Mouse (Mus musculus) frontal cortex, adult 2 months (tissue): ENCODE results near the gene Syt17. TPM values are rescaled to one million over a fixed set of nuclear protein-coding genes. Genes with fewer than 3 reads are reported as not detected.

Source experiments
- polyA plus RNA-seq: library from polyadenylated mRNA; depleted of rRNA; stranded (reverse); fragments of >200 nt; gene quantifications from 2 replicates; pipeline ENCODE4 v1.2.3, GENCODE M21; 2012; rRNA removed

Syt17 gene
- polyA plus RNA-seq, 1 experiment: 81.7 TPM

Other genes with a start within 250 kb of the Syt17 start
- 47.3 and 68.9 TPM in 2 replicates for gene Smg1, start 204.6 kb downstream of the Syt17 start, polyA plus RNA-seq
- 2.5 and 3.1 TPM in 2 replicates for gene Itpripl2, start 43.8 kb upstream of the Syt17 start, polyA plus RNA-seq
- gene Coq7, start 85.1 kb upstream of the Syt17 start, polyA plus RNA-seq: 68.3 and 72.1 TPM in 2 replicates
- 12.5 and 13.4 TPM in 2 replicates for gene Tmc7, start 136.5 kb upstream of the Syt17 start, polyA plus RNA-seq
- gene Tmc5, start 149.1 kb upstream of the Syt17 start, polyA plus RNA-seq: 0.10 and 0.13 TPM in 2 replicates